Mouse (Mus musculus) heart, embryonic 10.5 days (tissue): Measurements from ENCODE around the gene Chsy1. TPM values are rescaled to one million over a fixed set of nuclear protein-coding genes. Genes with fewer than 3 reads are reported as not detected.
A peak's percentile ranks its signal among the peaks of the same experiment; 100 is the strongest.

ENCODE experiments used
- DNase-seq: peaks from one replicate; pipeline ENCODE4 v3.0.0-alpha.2; 2017; ENCODE audit warnings: low spot score
- H3K27ac ChIP-seq: fragments of 300-500 bp; sonication (generic); 2 replicates; pipeline ENCODE4 v1.5.1; 2016; ENCODE audit warnings: mild to moderate bottlenecking
- H3K27me3 ChIP-seq: fragments of 300-500 bp; sonication (generic); 2 replicates; pipeline ENCODE4 v1.6.1; 2016; ENCODE audit warnings: mild to moderate bottlenecking; ENCODE audit not compliant: poor library complexity, insufficient read depth, severe bottlenecking
- H3K36me3 ChIP-seq: fragments of 300-500 bp; sonication (generic); 2 replicates; pipeline ENCODE4 v1.6.1; 2016; ENCODE audit warnings: mild to moderate bottlenecking, moderate library complexity
- H3K4me1 ChIP-seq: fragments of 300-500 bp; sonication (generic); 2 replicates; pipeline ENCODE4 v1.6.1; 2016; ENCODE audit warnings: mild to moderate bottlenecking
- H3K4me3 ChIP-seq: fragments of 300-500 bp; sonication (generic); 2 replicates; pipeline ENCODE4 v1.5.1; 2016; ENCODE audit warnings: mild to moderate bottlenecking, moderate library complexity
- H3K9me3 ChIP-seq: fragments of 300-500 bp; sonication (generic); 2 replicates; pipeline ENCODE4 v1.6.1; 2016; ENCODE audit warnings: mild to moderate bottlenecking, moderate library complexity
- WGBS: fragments of 180-500 bp; shearing (Covaris S2); methylation state at CpG from one replicate; pipeline ENCODE4 v1.1.7; 2016; 5-methylcytosine and 5-hydroxymethylcytosine counted together
- polyA plus RNA-seq: library from polyadenylated mRNA; unstranded; fragments of >200 nt; fragmentation: Nextera tagmentation; extraction: Ambion mirVana; gene quantifications from 2 replicates; pipeline ENCODE4 v1.2.1, GENCODE M21; 2016

The Chsy1 gene
- polyA plus RNA-seq, 1 experiment from 2014 or later = 21.0 TPM

DNA sequence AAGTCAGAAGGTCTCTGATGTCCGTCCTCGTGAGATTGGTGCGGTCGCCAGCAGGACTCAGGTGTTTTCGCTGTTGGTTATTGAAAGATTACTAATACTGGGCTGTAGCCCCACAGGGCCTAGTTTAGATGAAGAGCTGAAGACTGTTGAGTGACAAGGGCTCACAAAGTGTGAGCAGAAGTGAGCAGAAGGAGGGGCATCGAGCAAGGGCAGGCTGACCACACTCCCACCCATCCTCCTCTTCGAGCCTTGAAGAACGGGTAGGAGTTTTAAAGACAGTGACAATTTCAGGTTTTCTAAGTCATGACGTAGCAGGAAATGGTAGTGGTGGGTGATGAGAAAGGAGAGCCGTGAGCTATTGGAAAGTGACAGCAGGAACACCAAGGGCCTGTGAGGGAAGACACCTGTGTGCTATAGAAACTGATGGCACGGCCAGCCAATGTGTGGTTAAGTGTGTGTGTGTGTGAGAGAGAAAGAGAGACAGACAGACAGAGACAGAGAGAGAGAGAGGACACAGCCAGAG, 6.6 kb downstream of the Chsy1 start:
- H3K27ac ChIP-seq = no peak overlapping the region
- peak overlapping the region; percentile 1; the same call in 1 of the 2 replicates for H3K4me3 ChIP-seq
- peaks cover 6% of the 10 kb centered on the region; the same call in 1 of the 2 replicates for H3K36me3 ChIP-seq
- 50% methylated on average over 11 of the region's 11 CpGs for WGBS
- H3K4me1 ChIP-seq = peaks cover 64% of the 10 kb centered on the region
- no peak for DNase-seq
- H3K9me3 ChIP-seq = no peaks in the 10 kb centered on the region
- no peaks in the 10 kb centered on the region for H3K27me3 ChIP-seq

DNA sequence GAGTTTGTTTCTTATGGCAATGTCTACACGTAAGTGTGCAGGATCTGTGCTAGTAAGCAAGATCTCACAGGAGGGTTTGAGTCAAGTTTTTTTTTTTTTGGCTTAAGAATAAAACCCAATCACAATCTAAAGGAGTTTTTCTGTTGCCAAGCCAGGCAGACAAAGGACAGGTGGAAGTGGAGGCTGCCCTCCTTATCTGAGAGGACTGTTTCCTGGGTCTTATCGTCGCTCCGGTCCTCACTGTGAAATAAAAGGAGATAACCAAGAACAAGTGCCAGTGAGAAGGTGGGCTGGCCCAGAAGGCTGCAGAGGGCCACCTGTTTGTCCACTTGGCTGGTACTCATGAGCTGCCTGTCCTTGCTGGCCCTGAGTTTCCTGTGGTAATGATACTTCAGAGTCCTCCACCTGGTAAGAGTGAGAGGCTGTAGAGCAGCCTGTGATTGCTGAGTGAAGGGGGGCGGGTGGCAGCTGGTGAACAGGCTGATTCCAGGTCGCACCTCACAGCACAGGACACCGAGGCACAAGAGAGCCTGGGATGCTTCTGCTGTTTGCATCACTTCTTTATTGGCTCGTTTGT, 7.7 kb downstream of the Chsy1 start:
- peaks cover 64% of the 10 kb centered on the region for H3K4me1 ChIP-seq
- no peaks in the 10 kb centered on the region for H3K9me3 ChIP-seq
- no peak for DNase-seq
- no peaks in the 10 kb centered on the region for H3K27me3 ChIP-seq
- WGBS = 33% methylated on average over 8 of the region's 8 CpGs
- H3K4me3 ChIP-seq = 0 out of 2 replicates have a peak overlapping the region, but pooled peaks have one; percentile 12
- H3K36me3 ChIP-seq = peaks cover 6% of the 10 kb centered on the region; the same call in 1 of the 2 replicates
- H3K27ac ChIP-seq = no peak overlapping the region

DNA sequence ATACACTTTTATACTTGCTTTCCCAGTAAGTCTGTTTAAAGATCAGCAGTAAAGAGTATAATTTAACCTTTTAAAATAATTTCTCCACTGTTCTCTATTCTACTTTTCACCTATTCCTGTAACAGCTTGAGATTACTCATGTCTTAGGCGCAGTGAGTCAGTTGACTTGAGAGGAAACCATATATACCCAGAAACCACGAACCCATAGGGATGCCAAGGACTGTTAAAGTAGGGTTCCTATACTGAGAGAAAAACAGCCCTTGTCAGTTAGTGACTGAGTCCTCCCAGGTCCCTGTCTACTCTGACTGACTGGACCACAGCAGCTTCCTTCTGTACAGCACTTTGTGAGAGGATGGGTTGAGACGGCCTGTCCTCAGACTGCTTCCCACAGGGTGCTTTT, 8.7 kb downstream of the Chsy1 start:
- H3K27ac ChIP-seq = no peak overlapping the region
- H3K4me1 ChIP-seq = peaks cover 60% of the 10 kb centered on the region
- H3K27me3 ChIP-seq = no peaks in the 10 kb centered on the region
- no peaks in the 10 kb centered on the region for H3K9me3 ChIP-seq
- DNase-seq = no peak
- peaks cover 6% of the 10 kb centered on the region; the same call in 1 of the 2 replicates for H3K36me3 ChIP-seq
- H3K4me3 ChIP-seq = no peak overlapping the region
- 83% methylated on average over 3 of the region's 3 CpGs for WGBS

GRCm38 (mm10) chr7:66118796-66119195, 9.5 kb downstream of the Chsy1 start:
- peaks cover 52% of the 10 kb centered on the region for H3K4me1 ChIP-seq
- no peaks in the 10 kb centered on the region for H3K27me3 ChIP-seq
- H3K27ac ChIP-seq = no peak overlapping the region
- H3K9me3 ChIP-seq = no peaks in the 10 kb centered on the region
- H3K4me3 ChIP-seq = no peak overlapping the region
- H3K36me3 ChIP-seq = peaks cover 6% of the 10 kb centered on the region; the same call in 1 of the 2 replicates
- 84% methylated on average over 7 of the region's 7 CpGs for WGBS
- no peak for DNase-seq

DNA sequence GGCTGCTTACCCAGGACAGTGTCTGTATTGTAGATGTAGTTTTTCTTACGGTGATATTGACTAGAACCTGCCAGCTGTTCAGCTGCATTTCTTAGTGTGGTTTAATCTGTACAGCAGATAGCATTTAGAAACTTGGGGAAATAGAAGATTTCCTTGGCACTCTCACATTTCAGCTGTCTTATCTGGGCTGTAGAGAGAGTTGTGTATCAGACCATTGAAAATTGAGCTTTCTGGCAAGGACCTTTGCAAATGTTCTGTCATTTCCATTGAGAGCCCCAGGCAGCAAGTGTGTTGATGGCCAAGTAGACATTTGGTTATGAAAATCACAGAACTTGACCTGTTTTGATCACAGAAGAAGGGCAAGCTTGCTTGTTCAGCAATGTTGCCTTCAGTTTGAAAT, 10.8 kb downstream of the Chsy1 start:
- H3K36me3 ChIP-seq = peaks cover 7% of the 10 kb centered on the region
- peaks cover 43% of the 10 kb centered on the region for H3K4me1 ChIP-seq
- no peak overlapping the region for H3K27ac ChIP-seq
- WGBS = 78% methylated on average over 1 of the region's 1 CpGs
- H3K27me3 ChIP-seq = no peaks in the 10 kb centered on the region
- H3K4me3 ChIP-seq = no peak overlapping the region
- H3K9me3 ChIP-seq = no peaks in the 10 kb centered on the region
- no peak for DNase-seq

GRCm38 (mm10) chr7:66120702-66121396, 11.5 kb downstream of the Chsy1 start:
- no peak for DNase-seq
- H3K4me1 ChIP-seq = peaks cover 36% of the 10 kb centered on the region

DNA sequence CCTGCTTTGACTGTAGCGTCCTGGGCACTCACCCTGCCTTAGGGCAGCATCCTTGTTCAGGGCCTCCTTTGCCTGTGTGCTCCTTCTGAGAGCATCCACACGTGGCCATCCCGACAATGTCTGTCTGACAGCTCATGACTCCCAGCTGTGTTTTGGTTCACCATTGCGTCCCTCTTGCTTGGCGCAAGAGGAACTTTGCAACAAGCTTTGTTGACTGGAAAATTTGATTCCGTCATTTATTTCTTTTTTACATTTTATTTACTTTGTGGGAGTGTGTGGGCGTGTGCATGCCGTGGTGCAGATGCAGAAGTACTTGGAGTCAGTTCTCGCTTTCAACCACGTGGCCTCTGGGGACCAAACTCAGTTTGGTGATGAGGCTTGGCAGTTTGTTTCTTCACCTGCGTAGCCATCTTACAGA, 15.2 kb downstream of the Chsy1 start:
- Histone ChIP-seq H3K27ac (no peak overlapping the region), H3K4me1 (peaks cover 34% of the 10 kb centered on the region), H3K4me3 (no peak overlapping the region), H3K9me3 (no peaks in the 10 kb centered on the region), H3K36me3 (peaks cover 27% of the 10 kb centered on the region), H3K27me3 (no peaks in the 10 kb centered on the region)
- 86% methylated on average over 11 of the region's 11 CpGs for WGBS
- DNase-seq = no peak

More at GRCm38 (mm10) chr7:66120702-66121396, 11.5 kb downstream of the Chsy1 start:
- WGBS = 81% methylated on average over 7 of the region's 7 CpGs
- H3K36me3 ChIP-seq = peaks cover 14% of the 10 kb centered on the region
- no peaks in the 10 kb centered on the region for H3K27me3 ChIP-seq
- H3K4me3 ChIP-seq = no peak overlapping the region
- H3K27ac ChIP-seq = no peak overlapping the region
- no peaks in the 10 kb centered on the region for H3K9me3 ChIP-seq

- DNase-seq = no peak
- Histone ChIP-seq H3K36me3 (peaks cover 29% of the 10 kb centered on the region), H3K4me3 (no peak overlapping the region), H3K27ac (no peak overlapping the region), H3K4me1 (peaks cover 30% of the 10 kb centered on the region), H3K27me3 (no peaks in the 10 kb centered on the region), H3K9me3 (no peaks in the 10 kb centered on the region)
- WGBS = 94% methylated on average over 14 of the region's 14 CpGs
Measured at GRCm38 (mm10) chr7:66125368-66125767, 16.1 kb downstream of the Chsy1 start.

- no peak overlapping the region for H3K27ac ChIP-seq
- H3K36me3 ChIP-seq = peaks cover 46% of the 10 kb centered on the region
Measured at GRCm38 (mm10) chr7:66127951-66128645, 18.8 kb downstream of the Chsy1 start.

GRCm38 (mm10) chr7:66128857-66129256, 19.5 kb downstream of the Chsy1 start:
- DNase-seq = no peak
- no peaks in the 10 kb centered on the region for H3K9me3 ChIP-seq
- H3K4me3 ChIP-seq = no peak overlapping the region
- peaks cover 25% of the 10 kb centered on the region for H3K4me1 ChIP-seq
- no peaks in the 10 kb centered on the region for H3K27me3 ChIP-seq
- 0 out of 2 replicates have a peak overlapping the region, but pooled peaks have one; percentile 4 for H3K27ac ChIP-seq
- H3K36me3 ChIP-seq = peaks cover 46% of the 10 kb centered on the region
- WGBS = 24% methylated on average over 3 of the region's 3 CpGs

More at GRCm38 (mm10) chr7:66127951-66128645, 18.8 kb downstream of the Chsy1 start:
- WGBS = 87% methylated on average over 4 of the region's 4 CpGs
- peaks cover 25% of the 10 kb centered on the region for H3K4me1 ChIP-seq
- H3K9me3 ChIP-seq = no peaks in the 10 kb centered on the region
- no peaks in the 10 kb centered on the region for H3K27me3 ChIP-seq
- H3K4me3 ChIP-seq = no peak overlapping the region
- DNase-seq = no peak

- Histone ChIP-seq H3K27ac (no peak overlapping the region), H3K36me3 (peaks cover 38% of the 10 kb centered on the region), H3K4me3 (no peak overlapping the region), H3K9me3 (no peaks in the 10 kb centered on the region), H3K27me3 (no peaks in the 10 kb centered on the region), H3K4me1 (peaks cover 32% of the 10 kb centered on the region)
- 67% methylated on average over 2 of the region's 2 CpGs for WGBS
- no peak for DNase-seq
Measured at GRCm38 (mm10) chr7:66130296-66130695, 21.0 kb downstream of the Chsy1 start.

DNA sequence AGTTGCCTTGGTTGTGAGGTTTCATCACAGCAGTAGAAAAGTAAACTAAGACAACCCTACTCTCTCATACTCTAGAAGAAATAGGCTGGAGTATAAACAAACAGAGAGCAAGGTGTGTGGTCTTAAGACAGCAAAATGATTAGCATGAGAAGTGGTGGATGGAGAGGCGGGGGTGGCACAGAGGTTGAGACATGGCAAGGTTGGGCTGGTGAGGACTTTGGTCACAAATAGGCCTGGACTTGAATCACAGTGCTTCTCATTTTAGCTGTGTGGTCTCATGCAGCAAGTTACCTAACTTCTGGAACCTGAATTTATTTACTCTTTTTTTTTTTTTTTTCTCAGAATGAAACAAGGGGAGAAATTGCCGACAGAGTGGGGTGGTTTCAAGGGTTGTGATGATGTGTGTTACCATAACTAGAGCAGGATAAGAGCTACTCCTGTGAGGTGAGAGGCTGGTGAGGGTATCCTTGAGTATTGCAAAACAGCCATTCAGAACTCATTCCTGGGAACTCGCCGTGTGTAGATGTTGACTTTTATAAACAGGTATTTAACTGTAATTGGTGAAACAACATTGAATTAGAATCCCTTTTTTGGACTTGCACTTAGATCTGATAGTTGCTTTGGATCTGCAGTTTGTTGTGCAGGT, 22.6 kb downstream of the Chsy1 start:
- H3K27ac ChIP-seq = no peak overlapping the region

More for the DNA sequence above, 22.6 kb downstream of the Chsy1 start:
- Histone ChIP-seq H3K4me3 (no peak overlapping the region), H3K36me3 (peaks cover 22% of the 10 kb centered on the region), H3K9me3 (no peaks in the 10 kb centered on the region), H3K4me1 (peaks cover 42% of the 10 kb centered on the region), H3K27me3 (no peaks in the 10 kb centered on the region)
- DNase-seq = no peak
- WGBS = 91% methylated on average over 4 of the region's 4 CpGs
